Mouse (Mus musculus) cerebellum, adult 2 months (tissue): ENCODE measurements around the gene Vcam1. TPM values are rescaled to one million over a fixed set of nuclear protein-coding genes. Genes with fewer than 3 reads are reported as not detected.

Experiments used
- DNase-seq, 2 experiments: peaks; one replicate each; pipeline ENCODE4 v3.0.0; 2021
- H3K27ac ChIP-seq: fragments of 200-500 bp; 2 replicates; pipeline ENCODE4 v1.5.1; 2012; ENCODE audit warnings: low read length, control low read depth, inconsistent platforms; ENCODE audit not compliant: insufficient read depth
- H3K27me3 ChIP-seq: fragments of 200-500 bp; 2 replicates; pipeline ENCODE4 v1.6.1; 2012; ENCODE audit warnings: inconsistent platforms, mild to moderate bottlenecking, low read length, moderate library complexity; ENCODE audit not compliant: control insufficient read depth, insufficient read depth
- H3K4me1 ChIP-seq: fragments of 200-500 bp; 2 replicates; pipeline ENCODE4 v1.6.1; 2011; ENCODE audit warnings: low read length; ENCODE audit not compliant: control insufficient read depth, insufficient read depth
- H3K4me3 ChIP-seq: fragments of 200-500 bp; replicated peaks from 2 replicates; pipeline ENCODE3; 2011; ENCODE audit warnings: mild to moderate bottlenecking, low read depth, low read length, control low read depth; ENCODE audit not compliant: insufficient read depth
- CTCF ChIP-seq: fragments of 200-500 bp; IDR thresholded peaks from 2 replicates; pipeline ENCODE4 v1.5.1; 2011; ENCODE audit warnings: low read depth, mild to moderate bottlenecking, control low read depth, low read length, moderate library complexity, borderline replicate concordance; ENCODE audit not compliant: insufficient read depth
- POLR2A ChIP-seq: fragments of 200-500 bp; IDR thresholded peaks from 2 replicates; pipeline ENCODE4 v1.6.1; 2011; ENCODE audit warnings: low read length, control low read depth, borderline replicate concordance; ENCODE audit not compliant: insufficient read depth
- WGBS: fragments of 180-500 bp; shearing (Covaris S2); methylation state at CpG from one replicate; pipeline ENCODE4 v1.1.7; 2018; 5-methylcytosine and 5-hydroxymethylcytosine counted together
- polyA plus RNA-seq: library from polyadenylated mRNA; depleted of rRNA; stranded (reverse); fragments of >200 nt; gene quantifications from 2 replicates; pipeline ENCODE4 v1.2.3, GENCODE M21; 2012

The Vcam1 gene
- polyA plus RNA-seq, 1 experiment, result 9.3 TPM

- H3K4me3 ChIP-seq, result no peak overlapping the region
- WGBS, result 95% methylated on average over 3 of the region's 3 CpGs
- no peak overlapping the region for H3K27ac ChIP-seq
- H3K4me1 ChIP-seq, result no peaks in the 10 kb centered on the region
- TF ChIP-seq POLR2A (no peak), CTCF (no peak)
- no peaks in the 10 kb centered on the region; the same call in 1 of the 2 replicates for H3K27me3 ChIP-seq
- no peak for DNase-seq
Observed at GRCm38 (mm10) chr3:116123827-116124226, 5.7 kb downstream of the Vcam1 start.

- Histone ChIP-seq H3K4me1 (no peaks in the 10 kb centered on the region), H3K27me3 (no peaks in the 10 kb centered on the region), H3K4me3 (no peak overlapping the region), H3K27ac (no peak overlapping the region)
- DNase-seq, result no peak
- TF ChIP-seq POLR2A (no peak), CTCF (no peak)
- WGBS, result 83% methylated on average over 4 of the region's 4 CpGs
Observed at GRCm38 (mm10) chr3:116122696-116123095, 6.8 kb downstream of the Vcam1 start.

GRCm38 (mm10) chr3:116121026-116121425, 8.5 kb downstream of the Vcam1 start:
- WGBS, result 97% methylated on average over 3 of the region's 3 CpGs

GRCm38 (mm10) chr3:116120391-116120790, 9.1 kb downstream of the Vcam1 start:
- Histone ChIP-seq H3K27me3 (no peaks in the 10 kb centered on the region), H3K27ac (no peak overlapping the region)
- 92% methylated on average over 6 of the region's 6 CpGs for WGBS

More at GRCm38 (mm10) chr3:116121026-116121425, 8.5 kb downstream of the Vcam1 start:
- no peak for DNase-seq
- no peak for TF ChIP-seq POLR2A
- TF ChIP-seq CTCF, result no peak
- Histone ChIP-seq H3K27ac (no peak overlapping the region), H3K4me3 (no peak overlapping the region), H3K27me3 (no peaks in the 10 kb centered on the region), H3K4me1 (no peaks in the 10 kb centered on the region)

GRCm38 (mm10) chr3:116119162-116119561, 10.3 kb downstream of the Vcam1 start:
- Histone ChIP-seq H3K27me3 (no peaks in the 10 kb centered on the region), H3K4me3 (no peak overlapping the region), H3K4me1 (no peaks in the 10 kb centered on the region), H3K27ac (no peak overlapping the region)
- TF ChIP-seq CTCF (no peak), POLR2A (no peak)
- 71% methylated on average over 7 of the region's 7 CpGs for WGBS
- DNase-seq, result no peak

More at GRCm38 (mm10) chr3:116120391-116120790, 9.1 kb downstream of the Vcam1 start:
- Histone ChIP-seq H3K4me1 (no peaks in the 10 kb centered on the region), H3K4me3 (no peak overlapping the region)
- no peak for DNase-seq
- no peak for TF ChIP-seq CTCF
- no peak for TF ChIP-seq POLR2A

GRCm38 (mm10) chr3:116117046-116117445, 12.4 kb downstream of the Vcam1 start:
- no peak for TF ChIP-seq POLR2A
- TF ChIP-seq CTCF, result no peak
- no peak for DNase-seq
- Histone ChIP-seq H3K4me3 (no peak overlapping the region), H3K27me3 (no peaks in the 10 kb centered on the region), H3K27ac (no peak overlapping the region), H3K4me1 (no peaks in the 10 kb centered on the region)
- WGBS, result 65% methylated on average over 4 of the region's 4 CpGs

- H3K27ac ChIP-seq, result no peak overlapping the region
- DNase-seq, result no peak
- TF ChIP-seq POLR2A (no peak), CTCF (no peak)
- no peaks in the 10 kb centered on the region for H3K4me1 ChIP-seq
- no peak overlapping the region for H3K4me3 ChIP-seq
- 37% methylated on average over 12 of the region's 12 CpGs for WGBS
- no peaks in the 10 kb centered on the region for H3K27me3 ChIP-seq
Observed at GRCm38 (mm10) chr3:116114249-116115188, 15.0 kb downstream of the Vcam1 start.

- no peak overlapping the region for H3K27ac ChIP-seq
- H3K27me3 ChIP-seq, result no peaks in the 10 kb centered on the region
- DNase-seq, result no peak
- no peaks in the 10 kb centered on the region for H3K4me1 ChIP-seq
- no peak overlapping the region for H3K4me3 ChIP-seq
- WGBS, result 10% methylated on average over 7 of the region's 7 CpGs
- no peak for TF ChIP-seq CTCF
- no peak for TF ChIP-seq POLR2A
Observed at GRCm38 (mm10) chr3:116113443-116114241, 15.8 kb downstream of the Vcam1 start.
